Mouse (Mus musculus): ENCODE measurements around the gene Eif4e.

DNA sequence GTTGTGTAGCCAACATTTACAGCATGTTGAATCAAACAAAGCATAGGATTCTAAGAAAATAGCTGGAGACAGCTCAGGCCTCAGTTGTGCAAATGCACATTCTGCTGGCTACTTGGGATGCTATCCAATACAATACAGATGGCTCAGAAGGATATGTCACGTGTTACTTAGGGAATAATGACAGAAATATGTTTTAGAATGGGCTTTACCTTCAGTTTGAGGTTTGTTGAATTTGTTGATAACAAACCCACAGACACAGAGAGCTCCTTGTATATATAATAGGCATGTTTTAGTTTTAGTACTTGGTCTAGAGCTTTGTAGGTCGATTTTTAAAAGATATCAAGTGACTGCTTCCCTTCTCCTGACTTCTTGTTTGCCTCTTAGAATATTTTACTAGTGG lies 6.8 kb downstream of the Eif4e start:
- TF ChIP-seq CTCF (IDR thresholded peaks at IDR 0.05; ENCODE audit: low read depth) (no peak), EP300 (IDR thresholded peaks at IDR 0.05; ENCODE audit: low read depth) (no peak)
